14 mouse cellular contexts compared by ENCODE assay signal in genomic region chr15:24877711-24878598, GRCm38 (mm10).
DNase-seq lines count a peak whose midpoint lies in the region; ATAC-seq and TF ChIP-seq lines count a peak whose summit lies in the region.
"Had no signal": no experiment of that assay in that cellular context is flagged by ENCODE, and none has a peak within 500 bp of the region (broad histone marks: within the 10 kb centered on the region; RNA-seq: fewer than 3 reads in every experiment).

No protein-coding gene starts in this region.

- H3K36me3 ChIP-seq in forebrain, embryonic 12.5 days (replicated peaks) = no peaks in the 10 kb centered on the region
- H3K36me3 ChIP-seq in forebrain, embryonic 10.5 days (replicated peaks) = no peaks in the 10 kb centered on the region
- H3K36me3 ChIP-seq in hindbrain, embryonic 13.5 days = no peaks in the 10 kb centered on the region
- no peaks in the 10 kb centered on the region for H3K36me3 ChIP-seq in neural tube, embryonic 12.5 days
- H3K36me3 ChIP-seq: G1E; heart, embryonic 15.5 days had no signal

- no peak for DNase-seq in forebrain, embryonic 10.5 days (ENCODE audit: extremely low spot score, low spot score)
- DNase-seq in brain, embryonic 14.5 days (ENCODE audit: low read depth) = peak; percentile 88
- no peak for DNase-seq in heart, adult 8-10 months (ENCODE audit: low spot score)
- DNase-seq in thymus, postnatal 4 days = no peak
- DNase-seq: B cell, adult 2 months; gastrocnemius, postnatal 36 days; lung, embryonic 14.5 days had no signal

- H3K9me3 ChIP-seq in forebrain, embryonic 12.5 days = no peaks in the 10 kb centered on the region
- no peaks in the 10 kb centered on the region for H3K9me3 ChIP-seq in forebrain, embryonic 10.5 days
- no peaks in the 10 kb centered on the region for H3K9me3 ChIP-seq in hindbrain, embryonic 13.5 days
- H3K9me3 ChIP-seq in neural tube, embryonic 12.5 days = no peaks in the 10 kb centered on the region
- H3K9me3 ChIP-seq: G1E; heart, embryonic 15.5 days had no signal

- no peak for TF ChIP-seq POLR2A in brain, embryonic 14.5 days (IDR thresholded peaks at IDR 0.05; ENCODE audit: borderline replicate concordance, extremely low read depth, insufficient read depth, insufficient read length, poor library complexity, severe bottlenecking)

- H3K4me3 ChIP-seq in forebrain, embryonic 12.5 days (replicated peaks) = no peak overlapping the region
- H3K4me3 ChIP-seq in forebrain, embryonic 10.5 days = no peak overlapping the region
- no peak overlapping the region for H3K4me3 ChIP-seq in hindbrain, embryonic 13.5 days
- H3K4me3 ChIP-seq in neural tube, embryonic 12.5 days = no peak overlapping the region
- H3K4me3 ChIP-seq: heart, embryonic 15.5 days had no signal

- peak overlapping the region; percentile 75 for H3K27ac ChIP-seq in forebrain, embryonic 12.5 days
- no peak overlapping the region for H3K27ac ChIP-seq in forebrain, embryonic 10.5 days
- H3K27ac ChIP-seq in hindbrain, embryonic 13.5 days = peak overlapping the region; percentile 86
- peak overlapping the region; percentile 50 for H3K27ac ChIP-seq in neural tube, embryonic 12.5 days
- H3K27ac ChIP-seq: heart, embryonic 15.5 days had no signal

- no peak overlapping the region for H3K9ac ChIP-seq in forebrain, embryonic 12.5 days
- no peak overlapping the region for H3K9ac ChIP-seq in hindbrain, embryonic 13.5 days
- H3K9ac ChIP-seq in neural tube, embryonic 12.5 days = no peak overlapping the region
- H3K9ac ChIP-seq: heart, embryonic 15.5 days; lung, embryonic 14.5 days had no signal

- no peak overlapping the region for H3K4me2 ChIP-seq in forebrain, embryonic 12.5 days
- H3K4me2 ChIP-seq in hindbrain, embryonic 13.5 days = no peak overlapping the region
- no peak overlapping the region for H3K4me2 ChIP-seq in neural tube, embryonic 12.5 days (replicated peaks)
- H3K4me2 ChIP-seq: heart, embryonic 15.5 days; lung, embryonic 14.5 days had no signal

- peaks cover 3% of the 10 kb centered on the region; the same call in 1 of the 2 replicates for H3K4me1 ChIP-seq in forebrain, embryonic 12.5 days
- H3K4me1 ChIP-seq in forebrain, embryonic 10.5 days = peaks cover 2% of the 10 kb centered on the region; the same call in 1 of the 2 replicates
- H3K4me1 ChIP-seq in hindbrain, embryonic 13.5 days (replicated peaks) = peaks cover 16% of the 10 kb centered on the region
- no peaks in the 10 kb centered on the region for H3K4me1 ChIP-seq in neural tube, embryonic 12.5 days
- H3K4me1 ChIP-seq: heart, embryonic 15.5 days had no signal

- no peaks in the 10 kb centered on the region for H3K27me3 ChIP-seq in forebrain, embryonic 12.5 days
- H3K27me3 ChIP-seq in forebrain, embryonic 10.5 days (ENCODE audit: poor library complexity, severe bottlenecking) = no peaks in the 10 kb centered on the region
- no peaks in the 10 kb centered on the region for H3K27me3 ChIP-seq in hindbrain, embryonic 13.5 days
- H3K27me3 ChIP-seq in neural tube, embryonic 12.5 days (replicated peaks) = no peaks in the 10 kb centered on the region
- H3K27me3 ChIP-seq: heart, embryonic 15.5 days had no signal

- peak; percentile 73 for ATAC-seq in forebrain, embryonic 12.5 days (ENCODE audit: low FRiP score)
- ATAC-seq in hindbrain, embryonic 13.5 days (ENCODE audit: low FRiP score) = peak; percentile 85
- peak; percentile 78 for ATAC-seq in neural tube, embryonic 12.5 days (ENCODE audit: low FRiP score, low read depth)
- ATAC-seq in granulocyte monocyte progenitor cell, adult 5-6 weeks (replicated peaks; ENCODE audit: poor library complexity, severe bottlenecking) = no peak
- ATAC-seq: intestine, postnatal 0 days had no signal

- no peak for TF ChIP-seq CTCF in brain, embryonic 14.5 days (IDR thresholded peaks at IDR 0.05; ENCODE audit: borderline replicate concordance, extremely low read depth, insufficient read depth, insufficient read length)

- WGBS in forebrain, embryonic 12.5 days = 46% methylated on average over 6 of the region's 6 CpGs
- 78% methylated on average over 6 of the region's 6 CpGs for WGBS in forebrain, embryonic 10.5 days
- WGBS in hindbrain, embryonic 13.5 days = 37% methylated on average over 6 of the region's 6 CpGs
- 56% methylated on average over 6 of the region's 6 CpGs for WGBS in neural tube, embryonic 12.5 days
